Mouse (Mus musculus): ENCODE data around the gene Cacnb1. TPM values are rescaled to one million over a fixed set of nuclear protein-coding genes. Genes with fewer than 3 reads are reported as not detected.
A peak's percentile ranks its signal among the peaks of the same experiment; 100 is the strongest.

Gene Cacnb1
- polyA plus RNA-seq, 1 experiment from 2014 or later, result 51.6 TPM

DNA sequence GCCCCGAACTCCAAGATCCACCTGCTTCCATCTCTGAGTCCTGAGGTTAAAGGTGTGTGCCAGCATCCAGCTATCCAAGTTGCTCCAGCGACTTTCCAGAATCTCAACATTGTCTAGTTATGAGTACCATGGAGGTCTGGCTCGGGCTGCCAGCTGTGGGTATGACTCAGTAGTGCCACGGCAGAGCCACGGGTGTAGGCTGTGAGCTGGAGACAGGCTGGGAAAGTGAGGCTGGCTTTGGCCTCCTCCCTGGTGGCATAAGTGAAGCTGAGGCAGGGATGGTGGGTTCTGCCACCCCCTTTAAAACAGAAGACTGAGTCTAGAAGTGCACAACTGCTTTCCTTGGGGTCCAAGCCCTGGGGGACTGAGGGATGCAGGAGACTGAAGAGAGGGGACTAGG, 11.2 kb upstream of the Cacnb1 start:
- H3K27me3 ChIP-seq, result peaks cover 21% of the 10 kb centered on the region
- H3K27ac ChIP-seq, result no peak overlapping the region
- no peak overlapping the region for H3K9ac ChIP-seq
- no peaks in the 10 kb centered on the region for H3K9me3 ChIP-seq
- H3K4me3 ChIP-seq, result no peak overlapping the region
- H3K4me2 ChIP-seq, result no peak overlapping the region
- peaks cover 26% of the 10 kb centered on the region for H3K4me1 ChIP-seq (replicated peaks)
- peaks cover 23% of the 10 kb centered on the region for H3K36me3 ChIP-seq
- WGBS, result 84% methylated on average over 5 of the region's 5 CpGs
- no peak for ATAC-seq (ENCODE audit: low FRiP score)

GRCm38 (mm10) chr11:98031443-98031770, 8.6 kb upstream of the Cacnb1 start:
- no peaks in the 10 kb centered on the region for H3K9me3 ChIP-seq
- peaks cover 33% of the 10 kb centered on the region for H3K36me3 ChIP-seq
- ATAC-seq (ENCODE audit: low FRiP score), result no peak
- H3K4me3 ChIP-seq, result no peak overlapping the region
- 4% methylated on average over 5 of the region's 5 CpGs for WGBS
- H3K9ac ChIP-seq, result no peak overlapping the region
- H3K4me2 ChIP-seq, result no peak overlapping the region
- 0 out of 2 replicates have a peak, but pooled peaks cover under 1% of the 10 kb centered on the region for H3K27me3 ChIP-seq
- peaks cover 33% of the 10 kb centered on the region for H3K4me1 ChIP-seq (replicated peaks)
- H3K27ac ChIP-seq, result no peak overlapping the region

DNA sequence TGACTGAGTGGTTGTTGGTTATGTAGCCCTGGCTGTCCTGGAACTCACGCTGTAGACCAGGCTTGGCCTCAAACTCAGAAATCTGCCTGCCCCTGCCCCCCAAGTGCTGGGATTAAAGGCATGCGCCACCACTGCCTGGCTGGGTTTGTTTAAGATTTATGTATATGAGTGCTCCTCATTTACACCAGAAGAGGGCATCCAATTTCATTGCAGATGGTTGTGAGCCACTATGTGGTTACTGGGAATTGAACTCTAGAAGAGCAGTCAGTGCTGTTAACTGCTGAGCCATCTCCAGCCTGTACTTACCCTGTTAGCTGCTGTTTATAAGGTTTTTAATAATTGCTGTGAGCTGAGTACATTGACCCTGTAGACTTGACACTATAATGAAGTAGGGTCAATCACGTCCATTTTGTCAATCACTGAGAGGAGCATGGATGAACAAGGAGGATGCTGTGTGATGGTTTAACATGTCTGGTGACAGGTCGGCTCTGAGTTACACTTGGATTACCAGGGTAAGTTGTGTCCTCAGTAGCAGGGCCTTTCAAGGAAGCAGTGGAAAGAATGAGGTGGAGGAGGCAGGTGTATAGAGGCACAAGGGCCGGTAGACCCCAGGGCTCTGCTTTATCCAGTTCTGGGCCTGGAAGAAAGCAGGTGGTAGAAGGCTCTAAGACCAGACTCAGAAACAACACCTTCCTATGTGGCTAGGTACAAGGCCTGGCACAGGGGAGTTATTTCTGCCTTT, 8.0 kb upstream of the Cacnb1 start:
- Histone ChIP-seq H3K27ac (no peak overlapping the region), H3K4me1 (replicated peaks) (peaks cover 31% of the 10 kb centered on the region), H3K9ac (no peak overlapping the region), H3K27me3 (no peaks in the 10 kb centered on the region), H3K36me3 (peaks cover 33% of the 10 kb centered on the region), H3K4me2 (no peak overlapping the region), H3K4me3 (no peak overlapping the region), H3K9me3 (no peaks in the 10 kb centered on the region)
- 59% methylated on average over 5 of the region's 5 CpGs for WGBS
- no peak for ATAC-seq (ENCODE audit: low FRiP score)

DNA sequence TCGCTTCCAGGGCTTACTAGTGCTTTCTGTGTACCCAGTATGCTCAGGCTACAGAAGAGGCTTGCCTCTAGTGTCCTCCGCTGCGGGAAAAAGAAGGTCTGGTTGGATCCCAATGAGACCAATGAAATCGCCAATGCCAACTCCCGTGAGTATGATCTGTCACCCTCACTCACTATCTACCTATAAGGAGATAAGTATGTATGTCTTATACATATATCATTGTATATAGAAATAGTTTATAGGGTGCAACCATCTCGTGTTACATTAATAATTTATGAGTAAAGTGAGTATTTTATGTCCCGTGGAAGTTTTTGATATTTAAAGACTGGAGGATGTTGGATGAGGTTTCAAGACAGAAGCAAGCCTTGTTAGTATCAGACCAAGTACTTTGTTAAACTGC, 5.0 kb upstream of the Cacnb1 start:
- WGBS, result 25% methylated on average over 7 of the region's 7 CpGs
- ATAC-seq (ENCODE audit: low FRiP score), result no peak
- Histone ChIP-seq H3K27me3 (no peaks in the 10 kb centered on the region), H3K4me1 (replicated peaks) (peaks cover 32% of the 10 kb centered on the region), H3K36me3 (peaks cover 33% of the 10 kb centered on the region), H3K4me3 (peak overlapping the region; percentile 99), H3K9me3 (no peaks in the 10 kb centered on the region), H3K4me2 (peak overlapping the region; percentile 97), H3K9ac (peak overlapping the region; percentile 100), H3K27ac (no peak overlapping the region)

DNA sequence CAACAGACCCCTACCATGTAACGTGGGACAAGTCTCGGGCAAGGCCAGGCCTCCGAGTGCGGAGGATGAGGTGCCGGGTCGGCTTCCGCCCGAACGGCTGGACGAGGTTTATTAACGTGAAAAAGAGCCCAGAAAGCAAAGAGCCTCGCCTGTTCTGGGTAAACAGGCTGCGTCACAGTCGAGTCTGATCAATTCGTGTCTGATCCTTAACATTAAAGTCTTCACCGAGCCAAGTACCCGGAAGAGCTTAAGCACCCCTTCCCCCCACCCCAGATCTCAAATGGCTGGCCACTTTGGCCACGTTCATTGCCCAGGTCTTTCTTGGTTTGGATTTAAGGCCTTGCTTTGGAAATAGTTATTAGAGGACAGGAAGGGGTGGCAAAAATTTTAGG, 4.5 kb upstream of the Cacnb1 start:
- ATAC-seq (ENCODE audit: low FRiP score), result no peak
- under 1% methylated on average over 18 of the region's 18 CpGs for WGBS

GRCm38 (mm10) chr11:98026570-98027296, 3.9 kb upstream of the Cacnb1 start, which contains the start of gene Rpl19:
Rpl19 (plus strand) TSS chr11:98026710.
- peak within 1 kb of the TSS; percentile 95 for H3K27ac ChIP-seq
- ATAC-seq (ENCODE audit: low FRiP score), result peak; percentile 65
- H3K4me2 ChIP-seq, result peak within 1 kb of the TSS; percentile 97
- peaks cover 29% of the 10 kb centered on the region for H3K4me1 ChIP-seq (replicated peaks)
- H3K4me3 ChIP-seq, result peak within 1 kb of the TSS; percentile 99
- peaks cover 33% of the 10 kb centered on the region for H3K36me3 ChIP-seq
- H3K9me3 ChIP-seq, result no peaks in the 10 kb centered on the region
- H3K9ac ChIP-seq, result peak within 1 kb of the TSS; percentile 100
- WGBS, result 1% methylated on average over 65 of the region's 69 CpGs
- H3K27me3 ChIP-seq, result no peaks in the 10 kb centered on the region

More for the DNA sequence above, 4.5 kb upstream of the Cacnb1 start:
- Histone ChIP-seq H3K27ac (peak overlapping the region; percentile 95), H3K27me3 (no peaks in the 10 kb centered on the region), H3K4me1 (replicated peaks) (peaks cover 32% of the 10 kb centered on the region), H3K9me3 (no peaks in the 10 kb centered on the region), H3K4me2 (peak overlapping the region; percentile 97), H3K9ac (peak overlapping the region; percentile 100), H3K36me3 (peaks cover 33% of the 10 kb centered on the region), H3K4me3 (peak overlapping the region; percentile 99)

DNA sequence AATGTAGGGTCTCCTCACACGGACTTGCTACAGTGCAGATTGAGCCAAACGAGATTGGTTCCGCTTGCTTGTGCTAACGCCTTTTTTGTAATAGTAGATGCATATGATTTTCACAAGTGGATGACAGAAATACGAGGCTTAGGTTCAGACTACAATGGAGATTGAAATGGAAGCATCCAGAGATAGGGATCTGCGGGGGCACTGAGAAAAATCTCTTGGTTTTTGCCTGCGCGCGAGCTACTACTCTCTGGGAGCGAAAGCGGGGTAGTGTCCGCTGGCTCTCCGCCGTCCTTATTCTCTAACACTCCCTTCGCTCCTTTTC, 3.4 kb upstream of the Cacnb1 start:
- WGBS, result 5% methylated on average over 15 of the region's 15 CpGs

DNA sequence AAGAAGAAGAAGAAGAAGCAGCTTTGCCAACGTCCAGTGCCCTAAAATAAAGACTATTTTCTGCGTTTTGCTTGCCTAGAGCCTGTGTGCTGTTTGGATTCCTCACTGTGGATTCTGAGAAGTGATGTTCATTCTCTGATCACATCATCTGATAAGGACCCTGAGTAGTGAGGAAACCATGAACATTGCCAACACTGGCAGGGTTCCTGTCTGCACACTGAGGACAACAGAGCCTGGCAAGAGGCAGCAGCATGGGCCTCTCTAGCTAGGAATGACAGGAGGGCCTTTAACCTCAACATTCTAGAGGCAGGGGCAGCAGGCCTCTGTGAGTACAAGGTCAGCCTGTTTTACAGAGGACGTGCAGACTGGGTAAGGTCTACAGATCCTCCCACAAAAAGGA, 1.7 kb upstream of the Cacnb1 start:
- WGBS, result 91% methylated on average over 3 of the region's 3 CpGs
- ATAC-seq (ENCODE audit: low FRiP score), result no peak
- no peaks in the 10 kb centered on the region for H3K9me3 ChIP-seq
- H3K9ac ChIP-seq, result no peak overlapping the region
- no peak overlapping the region for H3K4me3 ChIP-seq
- no peaks in the 10 kb centered on the region for H3K27me3 ChIP-seq
- peaks cover 50% of the 10 kb centered on the region for H3K4me1 ChIP-seq (replicated peaks)
- peaks cover 14% of the 10 kb centered on the region for H3K36me3 ChIP-seq
- H3K4me2 ChIP-seq, result no peak overlapping the region
- no peak overlapping the region for H3K27ac ChIP-seq

More for the DNA sequence above, 3.4 kb upstream of the Cacnb1 start:
- Histone ChIP-seq H3K27ac (peak overlapping the region; percentile 95), H3K9ac (peak overlapping the region; percentile 100), H3K4me2 (peak overlapping the region; percentile 97), H3K36me3 (peaks cover 31% of the 10 kb centered on the region), H3K27me3 (no peaks in the 10 kb centered on the region), H3K4me3 (peak overlapping the region; percentile 99), H3K9me3 (no peaks in the 10 kb centered on the region), H3K4me1 (replicated peaks) (peaks cover 33% of the 10 kb centered on the region)
- no peak for ATAC-seq (ENCODE audit: low FRiP score)

GRCm38 (mm10) chr11:98022253-98022554, 630 bp downstream of the Cacnb1 start:
- 0% methylated on average over 22 of the region's 23 CpGs for WGBS
- Histone ChIP-seq H3K4me2 (peak overlapping the region; percentile 85), H3K4me3 (peak overlapping the region; percentile 94), H3K36me3 (peaks cover 18% of the 10 kb centered on the region), H3K9me3 (no peaks in the 10 kb centered on the region), H3K4me1 (replicated peaks) (peaks cover 58% of the 10 kb centered on the region), H3K27ac (peak overlapping the region; percentile 98), H3K9ac (peak overlapping the region; percentile 98), H3K27me3 (no peaks in the 10 kb centered on the region)
- no peak; the same call in 1 of the 2 replicates for ATAC-seq (ENCODE audit: low FRiP score)

DNA sequence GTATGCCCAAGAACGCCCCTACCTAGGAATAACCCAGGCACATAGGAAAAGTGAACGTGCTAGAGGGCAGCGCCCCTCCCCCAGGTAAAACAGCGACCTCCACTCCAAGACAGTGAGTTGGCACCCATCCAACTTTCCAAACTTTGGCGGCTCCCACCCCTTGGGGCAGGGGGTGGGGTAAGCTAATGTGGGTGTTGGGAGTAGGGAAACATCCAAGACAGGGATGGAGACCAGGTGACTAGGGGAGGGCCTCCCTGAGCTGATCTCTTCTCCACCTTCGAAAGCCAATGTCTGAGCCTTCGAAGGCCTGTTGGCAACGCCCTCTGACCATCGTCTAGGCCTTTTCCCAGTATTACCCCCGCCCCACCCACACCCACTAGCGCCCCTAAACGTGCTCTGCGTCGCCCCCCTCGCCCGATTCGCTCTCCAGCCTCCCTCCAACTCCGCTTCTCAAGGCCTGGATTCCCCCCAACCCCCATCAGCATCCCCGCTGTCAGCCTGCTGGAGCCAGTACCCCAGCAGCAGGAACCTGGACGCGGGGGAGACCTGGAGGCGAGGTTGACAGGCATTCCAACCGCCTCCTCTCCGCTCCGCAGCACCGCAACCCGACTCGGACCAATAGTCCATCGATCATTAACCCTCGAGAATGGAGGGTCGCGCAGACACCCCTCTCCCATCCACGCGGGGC, 1.1 kb downstream of the Cacnb1 start:
- no peaks in the 10 kb centered on the region for H3K9me3 ChIP-seq
- H3K4me2 ChIP-seq, result peak overlapping the region; percentile 85
- ATAC-seq (ENCODE audit: low FRiP score), result peak; percentile 22
- peak overlapping the region; percentile 94 for H3K4me3 ChIP-seq
- H3K27ac ChIP-seq, result peak overlapping the region; percentile 98
- H3K36me3 ChIP-seq, result peaks cover 23% of the 10 kb centered on the region
- peaks cover 58% of the 10 kb centered on the region for H3K4me1 ChIP-seq (replicated peaks)
- WGBS, result 5% methylated on average over 30 of the region's 34 CpGs
- peak overlapping the region; percentile 98 for H3K9ac ChIP-seq
- H3K27me3 ChIP-seq, result no peaks in the 10 kb centered on the region

DNA sequence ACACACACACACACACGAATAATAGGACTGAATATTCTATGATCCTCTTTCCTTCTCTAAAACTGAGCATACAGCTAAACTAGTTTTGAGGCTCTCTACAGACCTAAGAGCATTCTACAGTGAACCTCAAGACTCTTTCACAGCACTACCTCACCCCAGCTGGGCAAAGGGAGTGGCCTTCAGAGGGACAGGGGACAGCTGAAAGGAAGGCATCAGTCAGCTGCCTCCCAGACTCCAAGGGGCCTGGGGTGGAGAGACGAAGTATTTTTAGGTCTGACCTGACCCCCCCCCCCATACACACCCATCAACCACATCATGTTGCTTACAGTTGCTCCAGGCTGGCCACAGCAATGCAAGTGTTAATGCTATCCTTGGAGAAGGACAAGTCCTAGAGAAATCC, 1.7 kb downstream of the Cacnb1 start:
- ATAC-seq (ENCODE audit: low FRiP score), result no peak
- WGBS, result 37% methylated on average over 2 of the region's 2 CpGs
- H3K9ac ChIP-seq, result peak overlapping the region; percentile 98

GRCm38 (mm10) chr11:98020710-98021109, 2.1 kb downstream of the Cacnb1 start:
- peak overlapping the region; percentile 85 for H3K4me2 ChIP-seq
- 67% methylated on average over 1 of the region's 1 CpGs for WGBS

More for the DNA sequence above, 1.7 kb downstream of the Cacnb1 start:
- Histone ChIP-seq H3K27ac (peak overlapping the region; percentile 98), H3K27me3 (no peaks in the 10 kb centered on the region), H3K4me2 (peak overlapping the region; percentile 85), H3K9me3 (no peaks in the 10 kb centered on the region), H3K4me3 (peak overlapping the region; percentile 94), H3K4me1 (replicated peaks) (peaks cover 57% of the 10 kb centered on the region), H3K36me3 (peaks cover 29% of the 10 kb centered on the region)

More at GRCm38 (mm10) chr11:98020710-98021109, 2.1 kb downstream of the Cacnb1 start:
- Histone ChIP-seq H3K4me3 (peak overlapping the region; percentile 94), H3K9me3 (no peaks in the 10 kb centered on the region), H3K27ac (peak overlapping the region; percentile 98), H3K4me1 (replicated peaks) (peaks cover 52% of the 10 kb centered on the region), H3K27me3 (no peaks in the 10 kb centered on the region), H3K9ac (peak overlapping the region; percentile 98), H3K36me3 (peaks cover 33% of the 10 kb centered on the region)
- ATAC-seq (ENCODE audit: low FRiP score), result no peak

Measured in hindbrain, embryonic 13.5 days (tissue).